Mouse (Mus musculus) MEL (cell line): ENCODE results near the gene Stat5a.

Source experiments
- CTCF ChIP-seq, 3 experiments: IDR thresholded peaks in 2 of 3; conservative IDR thresholded peaks in 1 of 3; 2 replicates each; pipeline ENCODE4 v1.5.1; 2011 to 2012; ENCODE audit warnings: low read length in 3 of 3, low read depth in 2 of 3, mild to moderate bottlenecking in 2 of 3, improper control_type of control experiment in 1 of 3, inconsistent platforms in 1 of 3, mixed read lengths in 1 of 3, moderate library complexity in 1 of 3; ENCODE audit not compliant: control insufficient read depth in 1 of 3, insufficient read depth in 1 of 3, poor library complexity in 1 of 3, severe bottlenecking in 1 of 3
- EP300 ChIP-seq, 2 experiments: IDR thresholded peaks; 2 replicates each; pipeline ENCODE4 v1.6.1; 2011; ENCODE audit warnings: improper control_type of control experiment in 2 of 2, low read length in 2 of 2, low read depth in 1 of 2, mild to moderate bottlenecking in 1 of 2
- ETS1 ChIP-seq: IDR thresholded peaks from 2 replicates; pipeline ENCODE4 v1.6.1; 2012; ENCODE audit warnings: low read depth, mild to moderate bottlenecking, inconsistent platforms, low read length, improper control_type of control experiment, moderate library complexity
- MAZ ChIP-seq: IDR thresholded peaks from 2 replicates; pipeline ENCODE4 v1.6.1; 2012; ENCODE audit warnings: low read depth, mild to moderate bottlenecking, inconsistent platforms, low read length, improper control_type of control experiment
- NELFE ChIP-seq: IDR thresholded peaks from 2 replicates; pipeline ENCODE4 v1.6.1; 2011; ENCODE audit warnings: low read depth, low read length, improper control_type of control experiment
- POLR2A ChIP-seq, 2 experiments: IDR thresholded peaks; 2 replicates each; pipeline ENCODE4 v1.6.1; 2011 to 2012; ENCODE audit warnings: low read length in 2 of 2, mild to moderate bottlenecking in 2 of 2, control low read depth in 1 of 2, improper control_type of control experiment in 1 of 2, low read depth in 1 of 2, moderate library complexity in 1 of 2; ENCODE audit not compliant: control insufficient read depth in 1 of 2, insufficient read depth in 1 of 2, poor library complexity in 1 of 2
- POLR2AphosphoS5 ChIP-seq: IDR thresholded peaks from 2 replicates; pipeline ENCODE4 v1.6.1; 2012; ENCODE audit warnings: low read depth, borderline replicate concordance, mild to moderate bottlenecking, inconsistent platforms, low read length, moderate library complexity, mixed read lengths
- ZC3H11A ChIP-seq: IDR thresholded peaks from 2 replicates; pipeline ENCODE4 v1.6.1; 2012; ENCODE audit warnings: low read depth, mild to moderate bottlenecking, inconsistent platforms, low read length, improper control_type of control experiment
- ZNF384 ChIP-seq: IDR thresholded peaks from 2 replicates; pipeline ENCODE4 v1.6.1; 2012; ENCODE audit warnings: low read depth, mild to moderate bottlenecking, inconsistent platforms, low read length, improper control_type of control experiment

GRCm38 (mm10) chr11:100845793-100846192 is 13.4 kb upstream of the Stat5a start:
- TF ChIP-seq NELFE (no peak), EP300 (IDR thresholded peaks at IDR 0.05; ENCODE audit: low read depth in 1 of 2, low read length in 2 of 2) (no peak), CTCF (IDR thresholded peaks at IDR 0.05 in 2 of 3, conservative IDR thresholded peaks at IDR 0.05 in 1 of 3; ENCODE audit: control insufficient read depth in 1 of 3, insufficient read depth in 1 of 3, low read depth in 2 of 3, low read length in 3 of 3, poor library complexity in 1 of 3, severe bottlenecking in 1 of 3) (no peak), MAZ (no peak), POLR2AphosphoS5 (no peak), ETS1 (no peak), ZNF384 (no peak), POLR2A (IDR thresholded peaks at IDR 0.05; ENCODE audit: control insufficient read depth in 1 of 2, insufficient read depth in 1 of 2, low read depth in 1 of 2, low read length in 2 of 2, poor library complexity in 1 of 2) (no peak), ZC3H11A (no peak)
